Mouse (Mus musculus): ENCODE results near the gene Cbx6. TPM values are rescaled to one million over a fixed set of nuclear protein-coding genes. Genes with fewer than 3 reads are reported as not detected.

The Cbx6 gene
- 0.90 TPM for polyA plus RNA-seq (2014; fragmentation: Illumina TruSeq; extraction: RNeasy Lipid Tissue Mini Kit (QIAGEN cat#74804); ENCODE audit: low read depth, low replicate concordance)

DNA sequence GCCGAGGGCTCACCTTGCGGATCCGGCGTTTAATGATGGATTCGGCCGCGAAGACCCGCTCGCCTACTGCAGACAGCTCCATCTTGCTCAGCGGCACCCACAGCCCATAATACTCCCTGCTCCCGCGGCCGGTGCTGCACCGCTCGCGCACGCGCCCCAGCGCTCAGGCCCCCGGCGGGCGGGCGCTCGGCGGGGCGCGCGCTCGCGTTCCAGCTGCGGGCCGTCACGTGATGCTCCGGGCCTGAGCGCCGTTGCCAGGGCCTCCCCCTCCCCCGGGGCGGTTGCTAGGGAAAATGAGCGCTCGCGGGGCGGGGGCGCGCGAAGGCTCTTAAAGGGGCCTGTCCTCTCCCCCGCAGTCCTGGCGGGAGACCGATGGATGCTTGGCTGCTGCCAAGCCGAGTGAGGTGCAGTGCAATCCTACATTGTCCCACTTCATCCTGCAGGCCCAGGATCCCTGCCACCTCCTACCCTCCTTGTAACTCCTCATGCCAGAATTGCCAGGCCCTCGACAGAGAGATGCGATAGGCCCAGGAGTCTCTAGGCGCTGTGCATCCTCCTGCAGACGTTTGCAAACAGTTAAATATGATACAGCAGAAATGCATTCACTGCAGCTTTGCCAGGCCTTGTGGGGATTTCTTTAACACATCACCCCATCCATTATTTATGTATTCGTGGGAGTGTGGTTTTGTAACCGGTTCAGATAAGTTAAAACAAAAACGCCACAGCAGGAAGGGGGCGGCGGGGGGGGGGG lies at the start of gene Cbx6, which contains the start of gene Npcd:
Gene Cbx6, minus strand, starts transcription at position 559 of the 751 bp plus-strand sequence.
Gene Npcd, minus strand, starts transcription at position 108 of the 751 bp plus-strand sequence.

DNA sequence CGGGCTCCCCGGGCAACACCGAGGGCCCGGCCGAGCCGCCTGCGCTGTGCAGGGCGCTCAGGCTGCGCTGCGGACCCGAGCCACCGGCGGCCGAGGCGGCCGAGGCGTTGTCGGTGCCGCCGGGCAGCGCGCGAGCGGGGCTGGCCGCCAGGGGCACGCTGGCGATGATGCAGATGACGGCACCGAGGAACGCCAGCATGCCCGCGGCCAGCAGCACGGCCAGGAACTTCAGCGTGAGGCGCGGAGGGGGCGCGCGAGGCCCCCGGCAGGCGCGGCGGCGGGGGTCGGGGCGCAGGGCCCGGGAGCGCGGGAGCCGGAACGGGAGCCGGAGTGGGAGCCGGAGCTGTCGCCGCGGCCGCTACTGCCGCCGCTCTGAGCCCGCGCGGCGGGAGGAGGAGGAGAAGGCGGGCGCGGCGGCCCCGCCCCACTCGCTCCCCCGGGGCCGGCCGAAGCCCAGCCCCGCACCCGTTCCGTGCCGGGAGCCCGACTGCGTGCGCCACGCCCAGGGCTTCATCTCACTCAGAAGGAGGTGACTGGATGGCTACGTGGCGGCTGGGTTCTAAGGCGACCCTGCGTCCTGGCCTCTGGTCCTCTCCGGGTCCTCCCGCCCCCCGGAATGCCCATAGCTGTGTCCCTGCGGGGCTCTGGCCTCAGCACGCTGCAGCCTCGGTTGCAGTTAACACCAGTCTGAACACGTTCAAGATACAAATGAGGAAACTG lies 30.0 kb downstream of the Cbx6 start, which contains the start of gene Nptxr:
Gene Nptxr, minus strand, starts transcription at position 415 of the 720 bp plus-strand sequence.

DNA sequence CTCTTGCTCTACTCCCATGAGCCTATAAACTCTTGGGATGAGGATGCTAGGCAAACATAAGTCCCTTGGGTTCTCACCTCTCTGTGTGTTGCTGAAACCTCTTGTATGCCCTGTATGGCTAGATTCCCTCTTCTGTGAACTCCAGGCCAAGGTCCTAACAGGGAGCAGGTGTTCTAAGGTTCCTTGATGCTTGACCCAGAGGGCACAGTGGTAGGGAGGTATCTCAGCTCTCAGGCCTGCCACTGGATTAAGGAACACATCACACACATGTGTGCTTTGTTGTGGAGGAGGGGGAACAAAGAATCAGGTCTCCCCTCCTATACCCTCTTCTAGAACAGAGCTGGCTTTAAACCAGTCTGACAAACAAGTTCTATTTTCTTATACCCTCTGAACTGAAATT lies 56.7 kb downstream of the Cbx6 start, which contains the start of gene Dnal4:
Gene Dnal4, minus strand, starts transcription at position 101 of the 400 bp plus-strand sequence.

Other genes with a start within 250 kb of the Cbx6 start
- gene Dmc1, start 229.6 kb downstream of the Cbx6 start, polyA plus RNA-seq (2014; fragmentation: Illumina TruSeq; extraction: RNeasy Lipid Tissue Mini Kit (QIAGEN cat#74804); ENCODE audit: low read depth, low replicate concordance), result 34.5 TPM
- 42.9 TPM for gene Fam227a, start 175.7 kb downstream of the Cbx6 start, polyA plus RNA-seq (2014; fragmentation: Illumina TruSeq; extraction: RNeasy Lipid Tissue Mini Kit (QIAGEN cat#74804); ENCODE audit: low read depth, low replicate concordance)
- 10.6 TPM for gene Cby1, start 175.5 kb downstream of the Cbx6 start, polyA plus RNA-seq (2014; fragmentation: Illumina TruSeq; extraction: RNeasy Lipid Tissue Mini Kit (QIAGEN cat#74804); ENCODE audit: low read depth, low replicate concordance)
- gene Tomm22, start 163.8 kb downstream of the Cbx6 start, polyA plus RNA-seq (2014; fragmentation: Illumina TruSeq; extraction: RNeasy Lipid Tissue Mini Kit (QIAGEN cat#74804); ENCODE audit: low read depth, low replicate concordance), result 709 TPM
- gene Josd1, start 146.8 kb downstream of the Cbx6 start, polyA plus RNA-seq (2014; fragmentation: Illumina TruSeq; extraction: RNeasy Lipid Tissue Mini Kit (QIAGEN cat#74804); ENCODE audit: low read depth, low replicate concordance), result 20.2 TPM
- 2.8 TPM for gene Gtpbp1, start 143.8 kb downstream of the Cbx6 start, polyA plus RNA-seq (2014; fragmentation: Illumina TruSeq; extraction: RNeasy Lipid Tissue Mini Kit (QIAGEN cat#74804); ENCODE audit: low read depth, low replicate concordance)
- gene Sun2, start 92.2 kb downstream of the Cbx6 start, polyA plus RNA-seq (2014; fragmentation: Illumina TruSeq; extraction: RNeasy Lipid Tissue Mini Kit (QIAGEN cat#74804); ENCODE audit: low read depth, low replicate concordance), result 2.1 TPM
- gene Dnal4, start 56.8 kb downstream of the Cbx6 start, polyA plus RNA-seq (2014; fragmentation: Illumina TruSeq; extraction: RNeasy Lipid Tissue Mini Kit (QIAGEN cat#74804); ENCODE audit: low read depth, low replicate concordance), result 5.6 TPM
- gene Nptxr, start 29.9 kb downstream of the Cbx6 start, polyA plus RNA-seq (2014; fragmentation: Illumina TruSeq; extraction: RNeasy Lipid Tissue Mini Kit (QIAGEN cat#74804); ENCODE audit: low read depth, low replicate concordance), result 0.83 TPM
- gene Npcd, start 451 bp downstream of the Cbx6 start, polyA plus RNA-seq (2014; fragmentation: Illumina TruSeq; extraction: RNeasy Lipid Tissue Mini Kit (QIAGEN cat#74804); ENCODE audit: low read depth, low replicate concordance), result not detected
- gene Apobec3, start 57.0 kb upstream of the Cbx6 start, polyA plus RNA-seq (2014; fragmentation: Illumina TruSeq; extraction: RNeasy Lipid Tissue Mini Kit (QIAGEN cat#74804); ENCODE audit: low read depth, low replicate concordance), result 3.6 TPM
- gene Cbx7, start 136.4 kb upstream of the Cbx6 start, polyA plus RNA-seq (2014; fragmentation: Illumina TruSeq; extraction: RNeasy Lipid Tissue Mini Kit (QIAGEN cat#74804); ENCODE audit: low read depth, low replicate concordance), result 2.8 TPM
- 0.08 TPM for gene Pdgfb, start 180.3 kb upstream of the Cbx6 start, polyA plus RNA-seq (2014; fragmentation: Illumina TruSeq; extraction: RNeasy Lipid Tissue Mini Kit (QIAGEN cat#74804); ENCODE audit: low read depth, low replicate concordance)

Measured in testis, adult 10 weeks (tissue).